Mouse (Mus musculus) kidney, adult 2 months (tissue): ENCODE data around the gene Zfp869.

ENCODE experiments used
- CTCF ChIP-seq: fragments of 200-500 bp; conservative IDR thresholded peaks from 2 replicates; pipeline ENCODE4 v1.5.1; 2011; ENCODE audit warnings: low read depth, mild to moderate bottlenecking, control low read depth, low read length, moderate library complexity, mixed read lengths; ENCODE audit not compliant: insufficient read depth, insufficient read length
- POLR2A ChIP-seq: fragments of 200-500 bp; IDR thresholded peaks from one replicate; pipeline ENCODE4 v1.6.1; 2011; ENCODE audit warnings: low read depth, low read length, control low read depth

- no peak for TF ChIP-seq CTCF
- no peak for TF ChIP-seq POLR2A
Observed at GRCm38 (mm10) chr8:69713516-69713915, 3.0 kb upstream of the Zfp869 start.
